Mouse (Mus musculus) ES-E14 (cell line): ENCODE measurements around the gene Amigo1. TPM values are rescaled to one million over a fixed set of nuclear protein-coding genes. Genes with fewer than 3 reads are reported as not detected.

Experiments
- DNase-seq: peaks from one replicate; pipeline ENCODE4 v3.0.0-alpha.2; 2013; ENCODE audit warnings: low read depth, low spot score
- H3K27ac ChIP-seq: 2 replicates; pipeline ENCODE4 v1.5.1; 2012; ENCODE audit warnings: low read depth, mild to moderate bottlenecking, low read length, moderate library complexity, mixed read lengths; ENCODE audit not compliant: poor library complexity, insufficient read depth, severe bottlenecking
- H3K36me3 ChIP-seq: 2 replicates; pipeline ENCODE4 v1.6.1; 2012; ENCODE audit warnings: mild to moderate bottlenecking, low read length, moderate library complexity, mixed read lengths; ENCODE audit not compliant: control insufficient read depth, poor library complexity, insufficient read depth, severe bottlenecking
- H3K4me1 ChIP-seq, 2 experiments: fragments of 150-350 bp in 1 of 2; sonication (generic) in 1 of 2; 2 replicates each; pipeline ENCODE4 v1.6.1; 2012; ENCODE audit warnings: low read length in 2 of 2, mild to moderate bottlenecking in 1 of 2, mixed read lengths in 1 of 2; ENCODE audit not compliant: control insufficient read depth in 2 of 2, insufficient read depth in 2 of 2, poor library complexity in 1 of 2
- H3K4me3 ChIP-seq, 2 experiments: fragments of 150-350 bp in 1 of 2; sonication (generic) in 1 of 2; 2 replicates each; pipeline ENCODE4 v1.5.1; 2012; ENCODE audit warnings: low read length in 2 of 2, low read depth in 1 of 2, mild to moderate bottlenecking in 1 of 2, mixed read lengths in 1 of 2; ENCODE audit not compliant: insufficient read depth in 1 of 2, poor library complexity in 1 of 2, severe bottlenecking in 1 of 2
- H3K9ac ChIP-seq: 2 replicates; pipeline ENCODE4 v1.6.1; 2012; ENCODE audit warnings: low read depth, mild to moderate bottlenecking, low read length, mixed read lengths; ENCODE audit not compliant: poor library complexity, insufficient read depth, severe bottlenecking
- H3K9me3 ChIP-seq: fragments of 150-350 bp; sonication (generic); 2 replicates; pipeline ENCODE4 v1.6.1; 2012; ENCODE audit warnings: low read depth, mild to moderate bottlenecking, low read length; ENCODE audit not compliant: control insufficient read depth, insufficient read depth
- CHD2 ChIP-seq: IDR thresholded peaks from 2 replicates; pipeline ENCODE4 v1.6.1; 2014; ENCODE audit warnings: mild to moderate bottlenecking, low read depth, low read length, inconsistent platforms
- HCFC1 ChIP-seq: IDR thresholded peaks from 2 replicates; pipeline ENCODE4 v1.6.1; 2012; ENCODE audit warnings: low read length, inconsistent platforms, borderline replicate concordance; ENCODE audit not compliant: insufficient read depth
- MAFK ChIP-seq: IDR thresholded peaks from 2 replicates; pipeline ENCODE4 v1.6.1; 2014; ENCODE audit warnings: mild to moderate bottlenecking, low read depth, low read length, inconsistent platforms; ENCODE audit not compliant: insufficient read depth
- ZC3H11A ChIP-seq: IDR thresholded peaks from 2 replicates; pipeline ENCODE4 v1.6.1; 2012; ENCODE audit warnings: low read depth, mild to moderate bottlenecking, inconsistent platforms, low read length, borderline replicate concordance
- ZNF384 ChIP-seq: IDR thresholded peaks from 2 replicates; pipeline ENCODE4 v1.6.1; 2012; ENCODE audit warnings: low read depth, low read length, inconsistent platforms
- in situ Hi-C, 2 experiments: fragments of 600-800 bp; cut with MboI; formaldehyde crosslinking; loops; one replicate each; pipeline ENCODE4 v1.15.1; 2025; ENCODE audit warnings: low sequenced_read_pairs in 2 of 2, inconsistent platforms in 1 of 2; ENCODE audit not compliant: unreplicated experiment in 2 of 2
- total RNA-seq: library from RNA; depleted of rRNA; stranded (reverse); fragments of 300-350 nt; gene quantifications from 2 replicates; pipeline ENCODE4 v1.2.3, GENCODE M21; 2012

Amigo1 gene
- total RNA-seq, 1 experiment: 2.1 TPM

GRCm38 (mm10) chr3:108187111-108187795 lies 1.1 kb downstream of the Amigo1 start:
- no peak for DNase-seq
- TF ChIP-seq CHD2 (no peak), ZNF384 (no peak)
- no peak overlapping the region for H3K9ac ChIP-seq
- peaks cover 3 to 23% of the 10 kb centered on the region in 2 experiments; a peak in 2 of 4 replicates for H3K4me1 ChIP-seq
- in situ Hi-C loops: no loop called here
- no peak overlapping the region for H3K27ac ChIP-seq
- no peaks in the 10 kb centered on the region; the same call in 1 of the 2 replicates for H3K36me3 ChIP-seq
- H3K9me3 ChIP-seq: no peaks in the 10 kb centered on the region
- H3K4me3 ChIP-seq: peak overlapping the region; percentile 88 to 96; a peak in 2 of 4 replicates

- Histone ChIP-seq H3K4me1 (peaks cover 3 to 23% of the 10 kb centered on the region in 2 experiments; a peak in 2 of 4 replicates), H3K9ac (no peak overlapping the region; the same call in 1 of the 2 replicates), H3K4me3 (peak overlapping the region; percentile 11 to 34; a peak in 2 of 4 replicates), H3K36me3 (no peaks in the 10 kb centered on the region; the same call in 1 of the 2 replicates), H3K9me3 (no peaks in the 10 kb centered on the region), H3K27ac (no peak overlapping the region)
- in situ Hi-C loops: no loop called here
- TF ChIP-seq ZC3H11A (no peak), MAFK (no peak), ZNF384 (no peak), CHD2 (no peak), HCFC1 (no peak)
- DNase-seq: no peak
These were observed 2.8 kb downstream of the Amigo1 start for GRCm38 (mm10) chr3:108188716-108189490.

- no peak for TF ChIP-seq CHD2
- TF ChIP-seq HCFC1: no peak
- no peak for TF ChIP-seq ZNF384
- TF ChIP-seq MAFK: no peak
- no peak for TF ChIP-seq ZC3H11A
- Histone ChIP-seq H3K4me3 (no peak overlapping the region), H3K9me3 (no peaks in the 10 kb centered on the region), H3K4me1 (peaks cover 3 to 24% of the 10 kb centered on the region in 2 experiments; a peak in 2 of 4 replicates), H3K27ac (no peak overlapping the region), H3K36me3 (no peaks in the 10 kb centered on the region; the same call in 1 of the 2 replicates), H3K9ac (no peak overlapping the region)
- in situ Hi-C loops: no loop called here
- no peak for DNase-seq
These were observed 3.8 kb downstream of the Amigo1 start for GRCm38 (mm10) chr3:108189897-108190296.

- no peak for TF ChIP-seq CHD2
- TF ChIP-seq ZNF384: no peak
- no peak for TF ChIP-seq MAFK
- no peak for TF ChIP-seq ZC3H11A
- TF ChIP-seq HCFC1: no peak
- Histone ChIP-seq H3K9ac (no peak overlapping the region), H3K27ac (no peak overlapping the region), H3K9me3 (no peaks in the 10 kb centered on the region), H3K4me1 (peaks cover 2 to 15% of the 10 kb centered on the region in 2 experiments; a peak in 2 of 4 replicates), H3K4me3 (no peak overlapping the region), H3K36me3 (no peaks in the 10 kb centered on the region)
- no peak for DNase-seq
- in situ Hi-C loops: no loop called here
These were observed 7.6 kb downstream of the Amigo1 start for GRCm38 (mm10) chr3:108193686-108194085.
